Mouse (Mus musculus) adrenal gland, postnatal 25 days (tissue): Measurements from ENCODE around the gene Hs2st1. TPM values are rescaled to one million over a fixed set of nuclear protein-coding genes. Genes with fewer than 3 reads are reported as not detected.
A peak's percentile ranks its signal among the peaks of the same experiment; 100 is the strongest.

Experiments used
- DNase-seq: peaks from one replicate; pipeline ENCODE4 v3.0.0; 2021; ENCODE audit warnings: mixed read lengths
- total RNA-seq: library from RNA; stranded (reverse); gene quantifications from 2 replicates; pipeline ENCODE4 v1.2.3, GENCODE M21; 2021

The Hs2st1 gene
- total RNA-seq, 1 experiment from 2014 or later, result 19.5 TPM

DNA sequence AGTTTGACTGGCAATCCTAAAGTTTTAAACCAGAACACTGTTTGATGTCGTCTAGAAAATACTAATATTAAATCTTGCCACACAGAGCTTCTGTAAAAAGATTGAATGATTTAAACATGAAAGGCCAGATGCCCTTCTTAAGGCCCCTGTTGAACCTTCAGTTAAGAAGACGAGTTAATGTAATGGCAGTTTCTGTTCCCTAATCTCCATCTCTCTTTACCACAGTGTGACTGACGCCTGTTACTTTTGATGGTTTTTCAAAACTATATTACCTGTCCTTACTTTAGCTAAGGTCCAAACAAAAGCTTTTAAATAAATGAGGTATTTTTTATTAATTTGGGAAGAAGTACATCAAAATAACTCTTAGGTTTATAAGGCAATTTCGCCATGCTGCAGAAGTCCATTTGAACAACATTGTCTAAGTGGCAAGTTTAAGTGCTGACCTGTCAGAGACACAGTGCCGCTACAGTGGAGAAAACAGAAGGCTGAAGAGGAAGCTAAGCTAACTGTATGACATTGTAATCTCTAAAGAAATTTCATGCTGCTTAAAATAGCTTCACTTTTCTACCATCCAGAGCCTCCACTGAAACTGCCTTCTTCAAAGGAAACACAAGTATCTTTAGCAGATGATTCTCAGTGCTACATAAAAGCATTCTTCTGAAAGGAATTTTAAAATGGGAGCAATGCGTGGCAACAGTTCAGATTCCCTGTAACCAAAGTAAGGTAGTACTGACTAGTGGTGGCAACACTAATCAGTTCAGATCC lies 15.0 kb upstream of the Hs2st1 start:
- DNase-seq, result no peak

DNA sequence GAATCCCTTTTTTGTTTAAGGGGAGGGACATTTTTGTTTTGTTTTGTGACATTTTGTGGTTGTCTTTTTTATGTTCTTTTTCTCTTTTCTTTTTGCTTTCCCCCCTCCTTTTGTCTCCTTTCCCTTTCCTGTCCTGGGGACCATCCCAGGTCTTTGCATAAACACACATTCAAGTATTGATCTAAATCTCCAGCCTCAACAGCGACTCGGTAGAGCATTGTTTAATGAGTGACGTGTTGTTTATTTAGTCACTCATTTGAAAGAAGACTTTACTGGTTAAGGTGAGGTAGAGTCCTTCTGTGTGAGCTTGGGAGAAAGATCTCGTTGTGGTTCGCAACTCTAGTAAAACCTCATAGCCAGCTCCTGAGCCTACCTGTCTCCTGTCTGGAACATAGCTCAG lies 13.8 kb upstream of the Hs2st1 start:
- no peak for DNase-seq

GRCm38 (mm10) chr3:144582306-144582705 lies 12.3 kb upstream of the Hs2st1 start:
- no peak for DNase-seq

GRCm38 (mm10) chr3:144581842-144582241 lies 11.9 kb upstream of the Hs2st1 start:
- DNase-seq, result no peak

DNA sequence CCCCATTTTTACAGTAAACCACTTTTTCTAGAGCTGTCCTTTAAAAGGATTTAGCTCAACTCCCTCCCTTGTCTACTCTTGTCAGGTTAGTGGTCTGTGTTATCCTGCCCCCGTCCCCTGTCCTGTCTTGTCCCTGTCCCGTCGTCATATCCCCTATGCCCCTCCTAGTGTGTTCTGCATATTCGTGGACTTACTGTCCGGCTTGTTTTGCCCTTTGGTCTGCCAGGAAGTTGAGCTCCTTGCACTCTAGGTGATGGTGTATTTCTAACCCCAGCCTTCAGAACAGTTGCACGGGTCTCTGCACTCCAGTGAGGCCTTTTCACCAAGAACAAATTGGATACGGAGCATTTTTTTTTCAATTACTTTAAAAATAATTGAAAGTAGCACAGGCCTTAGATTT lies 10.3 kb upstream of the Hs2st1 start:
- no peak for DNase-seq

DNA sequence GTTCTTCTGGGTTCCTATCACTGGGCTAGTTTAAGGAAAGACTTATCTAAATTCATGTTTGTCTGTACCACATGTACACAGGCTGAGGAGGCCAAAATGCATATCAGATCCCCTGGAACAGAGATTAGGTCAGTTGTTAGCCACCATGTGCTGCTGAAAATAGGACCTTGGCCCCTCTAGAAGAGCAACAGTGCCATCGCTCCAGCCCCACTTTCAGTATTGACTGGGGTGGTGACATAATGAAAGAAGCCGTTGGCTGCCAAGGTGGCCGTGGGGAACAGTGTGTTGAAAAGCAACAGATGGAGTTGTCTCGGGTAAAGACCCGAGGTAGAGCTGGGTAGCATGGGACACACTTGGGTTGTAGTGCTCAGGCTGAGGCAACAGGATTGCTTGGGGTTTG lies 9.8 kb upstream of the Hs2st1 start:
- DNase-seq, result no peak

GRCm38 (mm10) chr3:144578921-144579320 lies 8.9 kb upstream of the Hs2st1 start:
- DNase-seq, result no peak

- DNase-seq, result no peak
Observed at GRCm38 (mm10) chr3:144577366-144578340, 7.7 kb upstream of the Hs2st1 start.

GRCm38 (mm10) chr3:144574256-144574655 lies 4.3 kb upstream of the Hs2st1 start:
- DNase-seq, result no peak

DNA sequence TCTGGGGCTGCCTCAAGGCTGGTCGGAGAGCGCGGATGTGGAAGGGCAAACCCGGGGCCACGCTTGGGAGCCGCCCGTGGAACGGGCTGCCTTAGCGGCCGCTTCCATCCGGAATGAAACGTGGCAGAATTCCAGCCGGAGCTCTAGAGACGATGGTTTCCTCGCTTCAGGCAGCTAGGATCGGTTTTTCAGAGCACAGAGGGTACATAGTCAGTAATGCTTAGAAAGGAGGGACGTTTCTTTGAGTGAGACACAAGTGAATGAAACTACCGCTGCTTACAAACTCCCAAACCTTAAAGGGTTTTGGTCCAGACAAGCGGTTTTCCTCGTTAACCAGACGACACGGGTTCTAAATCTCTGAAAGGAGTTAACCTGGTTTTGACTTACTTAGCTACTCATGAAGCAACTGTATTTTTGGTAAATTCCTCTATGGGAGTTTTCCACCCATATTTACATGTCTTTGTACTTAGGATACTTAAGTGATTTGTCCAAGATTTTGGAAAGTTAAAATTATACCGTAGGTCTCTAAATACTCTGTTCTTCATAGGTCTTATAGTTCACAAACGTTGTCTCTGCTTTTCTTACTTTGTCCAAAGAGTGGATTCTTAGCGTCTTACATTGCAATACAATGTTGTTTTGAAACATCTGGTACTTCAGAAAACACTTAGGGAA lies 971 bp upstream of the Hs2st1 start:
- no peak for DNase-seq

DNA sequence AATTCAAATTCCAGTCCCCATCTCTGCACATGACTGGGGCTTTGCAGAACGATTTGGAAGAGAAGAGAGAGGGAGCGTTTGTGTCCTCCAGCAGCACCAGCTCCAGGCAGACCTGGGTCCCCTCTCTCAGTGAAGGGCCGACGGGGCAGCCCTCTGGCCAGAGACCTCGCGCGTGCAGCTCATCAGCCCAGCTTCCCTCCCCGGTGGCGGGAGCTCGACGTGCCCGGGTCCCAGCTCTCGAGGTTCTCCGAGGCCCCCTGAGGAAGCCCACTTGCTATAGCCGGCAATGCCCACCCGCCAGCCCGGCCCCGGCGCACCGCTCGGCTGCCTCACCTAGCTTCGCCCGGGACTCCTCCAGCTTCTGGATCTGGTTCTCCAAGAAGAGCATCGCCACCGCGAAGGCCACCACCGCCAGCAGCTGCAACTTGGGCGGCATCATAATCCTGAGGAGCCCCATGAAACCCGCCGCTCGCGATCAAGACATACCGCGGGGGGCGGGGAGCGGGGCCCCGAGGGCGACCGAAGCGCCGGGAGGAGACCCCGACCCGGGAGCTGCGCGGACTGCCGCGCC lies 495 bp downstream of the Hs2st1 start:
- peak; percentile 36 for DNase-seq

- DNase-seq, result no peak
Observed at GRCm38 (mm10) chr3:144568861-144569361, 1.1 kb downstream of the Hs2st1 start.

DNA sequence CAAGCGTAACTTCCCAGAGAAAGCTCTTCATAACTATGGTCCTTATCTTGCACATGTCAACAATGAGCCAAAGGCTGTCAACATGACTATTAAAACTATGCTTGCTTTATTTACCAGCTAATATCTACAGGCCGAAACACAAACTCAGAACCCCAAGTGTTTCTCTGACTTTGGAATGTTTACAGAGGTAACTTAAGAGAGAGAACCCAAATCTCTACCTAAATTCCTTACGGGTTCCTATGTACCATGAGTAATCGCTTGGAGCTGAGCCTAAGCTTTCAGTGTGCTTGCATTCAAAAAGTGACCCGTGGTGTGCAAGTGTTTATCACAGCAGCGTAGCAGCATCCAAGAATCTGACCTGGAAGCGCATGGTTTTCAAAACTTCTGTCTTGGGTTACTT lies 4.8 kb downstream of the Hs2st1 start:
- DNase-seq, result no peak

DNA sequence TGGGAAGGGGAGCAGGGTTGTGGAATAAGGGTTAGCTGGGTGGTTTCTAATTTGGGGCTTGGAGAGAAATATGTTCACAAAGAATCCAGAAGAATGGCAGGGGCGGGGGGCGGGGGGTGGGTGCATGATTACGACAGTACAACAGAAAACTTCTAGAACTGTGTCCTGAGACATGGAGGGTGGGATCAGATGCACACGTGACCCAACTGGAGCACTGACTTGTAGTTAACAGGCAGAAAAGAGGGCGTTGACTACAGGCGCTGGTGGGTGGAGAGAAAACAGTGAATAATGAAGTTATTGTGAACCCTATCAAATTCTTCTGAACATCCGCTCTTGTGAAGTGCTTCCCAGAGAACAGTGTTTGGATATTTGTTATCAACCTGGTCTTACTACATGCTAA lies 6.1 kb downstream of the Hs2st1 start:
- DNase-seq, result no peak

GRCm38 (mm10) chr3:144561511-144562250 lies 8.3 kb downstream of the Hs2st1 start:
- no peak for DNase-seq

GRCm38 (mm10) chr3:144558274-144558673 lies 11.7 kb downstream of the Hs2st1 start:
- DNase-seq, result no peak

GRCm38 (mm10) chr3:144556625-144557324 lies 13.2 kb downstream of the Hs2st1 start:
- no peak for DNase-seq

DNA sequence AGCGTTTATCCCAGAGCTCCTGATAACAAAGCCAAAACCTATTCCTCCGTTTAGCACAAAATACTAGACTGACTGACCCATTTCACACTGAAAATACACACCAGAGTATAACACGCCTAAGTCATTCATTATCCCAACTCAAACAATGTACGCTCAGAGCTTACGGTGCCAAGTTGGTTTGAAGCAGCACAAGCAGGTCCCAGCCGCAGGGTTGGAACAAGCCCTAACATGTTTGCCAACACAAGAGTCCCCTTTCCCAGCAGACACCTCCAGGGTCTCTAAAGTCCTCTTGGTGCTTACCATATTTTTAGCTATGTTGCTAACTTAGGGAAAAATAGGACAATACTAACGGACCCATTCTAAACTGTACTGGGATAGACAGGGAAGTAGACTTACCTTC lies 14.8 kb downstream of the Hs2st1 start:
- DNase-seq, result no peak

- no peak for DNase-seq
Observed at GRCm38 (mm10) chr3:144554503-144554902, 15.5 kb downstream of the Hs2st1 start.

- DNase-seq, result no peak
Observed at GRCm38 (mm10) chr3:144553942-144554341, 16.0 kb downstream of the Hs2st1 start.

DNA sequence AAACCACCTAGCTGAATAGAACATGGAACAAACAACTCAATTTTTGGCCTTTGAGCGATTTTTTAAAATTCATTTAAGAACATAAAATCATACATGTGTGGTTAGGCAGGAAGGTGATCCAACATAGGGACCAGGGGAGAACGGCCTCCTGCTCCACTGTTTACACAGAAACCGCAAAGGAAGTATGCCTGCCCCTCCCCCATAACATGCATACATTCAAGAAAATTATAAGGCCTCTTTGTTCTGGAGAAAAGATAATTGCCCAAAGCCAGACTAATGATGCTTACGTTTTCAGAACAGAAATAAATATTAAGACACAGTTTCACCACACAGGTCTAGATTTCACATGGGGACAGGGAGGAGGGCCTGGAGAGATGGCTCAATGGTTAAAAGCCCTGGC lies 18.6 kb downstream of the Hs2st1 start:
- no peak for DNase-seq
